Comparison of ENCODE assay signal across 9 mouse cellular contexts in the genomic region with DNA sequence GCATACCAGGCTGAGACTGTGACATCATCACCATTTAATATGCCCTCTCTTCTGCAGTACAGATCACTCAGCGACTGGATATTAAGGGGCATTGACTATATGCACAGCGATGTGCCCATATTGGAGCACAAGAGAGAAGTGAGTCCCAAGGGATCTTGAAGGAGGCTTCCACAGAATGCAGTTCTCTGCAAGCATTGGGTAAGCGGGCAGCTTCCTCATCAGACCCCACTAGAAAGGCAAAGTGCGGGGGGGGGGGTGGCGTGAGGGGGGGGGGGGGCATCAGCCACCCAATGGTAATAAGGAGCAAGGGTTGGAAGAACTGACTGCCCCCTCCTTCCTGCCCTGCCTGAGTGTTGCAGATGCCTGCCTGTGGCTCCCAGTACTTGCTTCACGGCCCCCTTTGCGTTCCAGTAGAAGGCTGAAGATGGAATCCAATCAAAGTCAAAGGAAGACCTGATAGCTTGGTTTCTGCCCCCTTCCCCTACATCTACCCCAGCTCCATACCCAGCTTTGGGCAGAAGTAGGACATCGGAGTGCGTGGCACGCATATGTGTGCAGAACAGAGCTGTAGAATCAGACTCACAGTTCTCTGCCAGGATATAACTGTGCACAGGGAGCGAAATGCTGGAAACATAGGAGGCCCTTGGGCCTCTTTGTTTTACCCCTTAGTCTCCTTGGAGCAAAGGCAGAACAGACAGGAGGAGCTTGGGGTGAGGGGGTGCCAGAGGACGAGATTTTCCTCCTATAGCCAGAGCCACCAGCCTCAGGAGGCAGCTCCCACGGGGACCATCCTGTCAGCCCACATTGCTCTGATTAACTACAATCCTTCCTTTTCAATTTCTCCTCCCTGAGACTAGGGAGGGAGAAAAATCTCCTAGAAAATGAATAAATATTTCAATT. TPM values are rescaled to one million over a fixed set of nuclear protein-coding genes. Genes with fewer than 3 reads are reported as not detected.
A peak's percentile ranks its signal among the peaks of the same experiment; 100 is the strongest.
DNase-seq lines count a peak whose midpoint lies in the region; ATAC-seq and TF ChIP-seq lines count a peak whose summit lies in the region.
"Had no signal": no experiment of that assay in that cellular context is flagged by ENCODE, and none has a peak within 500 bp of the region (broad histone marks: within the 10 kb centered on the region; RNA-seq: fewer than 3 reads in every experiment).

No protein-coding gene starts in this region.

- H3K79me3 ChIP-seq in C2C12 (ENCODE audit: low read depth) = peaks cover 74% of the 10 kb centered on the region

- H3K4me2 ChIP-seq in forebrain, postnatal 0 days (ENCODE audit: low read depth) = peak overlapping the region; percentile 74
- H3K4me2 ChIP-seq in liver, postnatal 0 days (ENCODE audit: low read depth, low read length) = no peak overlapping the region

- H3K4me3 ChIP-seq in gastrocnemius, adult 2 months = peak overlapping the region; percentile 75
- H3K4me3 ChIP-seq in C2C12 (ENCODE audit: insufficient read depth, poor library complexity, severe bottlenecking) = peak overlapping the region; percentile 54
- H3K4me3 ChIP-seq in forebrain, postnatal 0 days (ENCODE audit: low read depth, low read length) = peak overlapping the region; percentile 65
- H3K4me3 ChIP-seq in liver, postnatal 0 days (ENCODE audit: low read depth, low read length) = no peak overlapping the region

- 30% methylated on average over 13 of the region's 13 CpGs for whole genome bisulfite sequencing in forebrain, postnatal 0 days
- WGBS in liver, postnatal 0 days (ENCODE audit: insufficient replicate concordance) = 51% methylated on average over 12 of the region's 13 CpGs

- H3ac ChIP-seq in C2C12 (ENCODE audit: control insufficient read depth, insufficient read length, low read depth) = peak overlapping the region; percentile 2

- no peaks in the 10 kb centered on the region for H3K9me3 ChIP-seq in forebrain, postnatal 0 days (ENCODE audit: low read length)
- no peaks in the 10 kb centered on the region for H3K9me3 ChIP-seq in liver, postnatal 0 days (ENCODE audit: low read length)

- H3K79me2 ChIP-seq in C2C12 (ENCODE audit: control insufficient read depth, insufficient read depth) = peaks cover 84% of the 10 kb centered on the region

- no peak for TF ChIP-seq CTCF in gastrocnemius, adult 2 months (IDR thresholded peaks at IDR 0.05)
- no peak for TF ChIP-seq CTCF in C2C12 (IDR thresholded peaks at IDR 0.05; ENCODE audit: control insufficient read depth, insufficient read depth, insufficient read length)
- TF ChIP-seq CTCF in forebrain, postnatal 0 days (IDR thresholded peaks at IDR 0.05; ENCODE audit: low read depth) = no peak
- no peak for TF ChIP-seq CTCF in liver, postnatal 0 days (IDR thresholded peaks at IDR 0.05; ENCODE audit: low read depth)

- peaks cover 16% of the 10 kb centered on the region for H3K4me1 ChIP-seq in forebrain, postnatal 0 days (ENCODE audit: insufficient read depth)
- peaks cover 5% of the 10 kb centered on the region for H3K4me1 ChIP-seq in liver, postnatal 0 days (ENCODE audit: insufficient read depth)

- H3K9ac ChIP-seq in forebrain, postnatal 0 days = peak overlapping the region; percentile 63
- H3K9ac ChIP-seq in liver, postnatal 0 days (replicated peaks) = no peak overlapping the region; the same call in 1 of the 2 replicates

- no peak for DNase-seq in gastrocnemius, adult 2 months
- DNase-seq in gastrocnemius, postnatal 25 days = no peak
- peak; percentile 50 for DNase-seq in forebrain, postnatal 0 days
- DNase-seq in liver, postnatal 0 days = peak; percentile 10
- DNase-seq in adrenal gland, adult 18-20 months (ENCODE audit: low spot score in 2 of 2) = no peak
- DNase-seq in right cerebral cortex, postnatal 36 days (ENCODE audit: low spot score in 2 of 2) = no peak

- peak overlapping the region; percentile 91 for H3K27ac ChIP-seq in gastrocnemius, adult 2 months
- peak overlapping the region; percentile 68 for H3K27ac ChIP-seq in forebrain, postnatal 0 days (ENCODE audit: low read depth, low read length)
- no peak overlapping the region for H3K27ac ChIP-seq in liver, postnatal 0 days (ENCODE audit: low read depth)
- H3K27ac ChIP-seq: macrophage had no signal

- peaks cover 28% of the 10 kb centered on the region for H3K36me3 ChIP-seq in C2C12 (ENCODE audit: control insufficient read depth, insufficient read depth)
- no peaks in the 10 kb centered on the region for H3K36me3 ChIP-seq in forebrain, postnatal 0 days (ENCODE audit: insufficient read depth)
- no peaks in the 10 kb centered on the region for H3K36me3 ChIP-seq in liver, postnatal 0 days (replicated peaks; ENCODE audit: insufficient read depth, low read length)

- no peak for TF ChIP-seq EP300 in liver, postnatal 0 days (IDR thresholded peaks at IDR 0.05; ENCODE audit: low read depth)

- no peaks in the 10 kb centered on the region for H3K27me3 ChIP-seq in C2C12 (ENCODE audit: control insufficient read depth, insufficient read depth, insufficient read length)
- no peaks in the 10 kb centered on the region for H3K27me3 ChIP-seq in forebrain, postnatal 0 days (ENCODE audit: insufficient read depth, low read length)
- H3K27me3 ChIP-seq in liver, postnatal 0 days (ENCODE audit: insufficient read depth, low read length) = peaks cover 45% of the 10 kb centered on the region

- intact Hi-C loops in gastrocnemius, adult 2 months (cut with DNase I) = no loop called here

- ATAC-seq in forebrain, postnatal 0 days = no peak
- ATAC-seq in liver, postnatal 0 days = no peak
- no peak for ATAC-seq in inflammation-experienced regulatory T-cells, adult 6 months

TF ChIP-seq in C2C12, 6 proteins besides CTCF, POLR2A, EP300 and RAD21:
- TF ChIP-seq USF1 (IDR thresholded peaks at IDR 0.05; ENCODE audit: low read depth) = no peak
- TF ChIP-seq MAX (IDR thresholded peaks at IDR 0.05) = no peak
- TF ChIP-seq FOSL1 (IDR thresholded peaks at IDR 0.05; ENCODE audit: insufficient read depth, low read length, poor library complexity, severe bottlenecking) = no peak

RNA-seq across cellular contexts. Expression of gene Kirrel, which starts 3.1 kb away (rescaled TPM):
- 1 to 10 TPM; 4.1 to 5.7 TPM for total RNA-seq in gastrocnemius, adult 2 months (2021)
- total RNA-seq in gastrocnemius, postnatal 25 days (2021) = 1 to 10 TPM; 5.8 to 6.0 TPM
- polyA plus RNA-seq in C2C12 (2012; fragmentation: generic; extraction: Trizol) = 42.4 TPM
- total RNA-seq in forebrain, postnatal 0 days (2014; rRNA removed) = 4.7 and 6.9 TPM in 2 replicates
- 1.1 and 2.2 TPM in 2 replicates for polyA plus RNA-seq in forebrain, postnatal 0 days (2015; fragmentation: Nextera tagmentation; extraction: Ambion mirVana)
- polyA plus RNA-seq in liver, postnatal 0 days (2015; fragmentation: Nextera tagmentation; extraction: Ambion mirVana) = 0.67 and 0.73 TPM in 2 replicates
- polyA plus RNA-seq in inflammation-experienced regulatory T-cells, adult 6 months (2017; shearing (Covaris generic)) = not detected
- total RNA-seq in adrenal gland, adult 18-20 months (2021) = 10 to 100 TPM; 11.6 to 13.8 TPM
- polyA plus RNA-seq: macrophage had no signal

Comparison
In these comparisons a context has a peak if more than half of its experiments do, and no peak if none do; other contexts are left out.
1. DNase-seq: peak in forebrain, postnatal 0 days (single experiment) and liver, postnatal 0 days (single experiment); none in gastrocnemius, adult 2 months (single experiment), gastrocnemius, postnatal 25 days (single experiment), adrenal gland, adult 18-20 months (0 of 2) and right cerebral cortex, postnatal 36 days (0 of 2).